Mouse (Mus musculus) forebrain, embryonic 14.5 days (tissue): ENCODE results near the gene Rgs6. TPM values are rescaled to one million over a fixed set of nuclear protein-coding genes. Genes with fewer than 3 reads are reported as not detected.

Experiments
- ATAC-seq: fragments of 200-750 bp; cut with Nextera tagmentation; 2 replicates; pipeline ENCODE4 v1.8.0; 2017; ENCODE audit warnings: mild to moderate bottlenecking, moderate library complexity
- DNase-seq: peaks from one replicate; pipeline ENCODE4 v3.0.0-alpha.2; 2015; ENCODE audit warnings: low spot score
- H3K27ac ChIP-seq: fragments of 300-500 bp; sonication (generic); 2 replicates; pipeline ENCODE4 v1.5.1; 2014; ENCODE audit warnings: low read depth, mild to moderate bottlenecking, control low read depth, low read length, moderate library complexity
- H3K27me3 ChIP-seq: fragments of 300-500 bp; sonication (generic); replicated peaks from 2 replicates; pipeline ENCODE4 v1.6.1; 2014; ENCODE audit warnings: low read length, control low read depth, mixed read lengths; ENCODE audit not compliant: control insufficient read depth, insufficient read depth
- H3K36me3 ChIP-seq: fragments of 300-500 bp; sonication (generic); 2 replicates; pipeline ENCODE4 v1.6.1; 2014; ENCODE audit warnings: low read length, control low read depth; ENCODE audit not compliant: control insufficient read depth, insufficient read depth
- H3K4me1 ChIP-seq: fragments of 300-500 bp; sonication (generic); 2 replicates; pipeline ENCODE4 v1.6.1; 2014; ENCODE audit warnings: antibody characterized with exemption, low read length, control low read depth; ENCODE audit not compliant: control insufficient read depth, insufficient read depth
- H3K4me2 ChIP-seq: fragments of 300-500 bp; sonication (generic); 2 replicates; pipeline ENCODE4 v1.6.1; 2014; ENCODE audit warnings: mild to moderate bottlenecking, control low read depth, low read length
- H3K4me3 ChIP-seq: fragments of 300-500 bp; sonication (generic); 2 replicates; pipeline ENCODE4 v1.5.1; 2014; ENCODE audit warnings: low read depth, low read length, control low read depth
- H3K9ac ChIP-seq: fragments of 300-500 bp; sonication (generic); 2 replicates; pipeline ENCODE4 v1.6.1; 2014; ENCODE audit warnings: mild to moderate bottlenecking, low read length, control low read depth, moderate library complexity
- H3K9me3 ChIP-seq: fragments of 300-500 bp; sonication (generic); replicated peaks from 2 replicates; pipeline ENCODE4 v1.6.1; 2016; ENCODE audit warnings: low read length, control low read depth, mixed read lengths; ENCODE audit not compliant: control insufficient read depth
- WGBS: fragments of 180-500 bp; shearing (Covaris S2); extraction: QIAGEN DNeasy Blood & Tissue Kit; methylation state at CpG from one replicate; pipeline ENCODE4 v1.1.7; 2014; 5-methylcytosine and 5-hydroxymethylcytosine counted together
- polyA plus RNA-seq: library from polyadenylated mRNA; unstranded; fragments of >200 nt; fragmentation: Nextera tagmentation; extraction: Ambion mirVana; gene quantifications from 2 replicates; pipeline ENCODE4 v1.2.1, GENCODE M21; 2014

The Rgs6 gene
- polyA plus RNA-seq, 1 experiment from 2014 or later: 5.0 TPM

GRCm38 (mm10) chr12:83178770-83179169, 590.7 kb downstream of the Rgs6 start:
- Histone ChIP-seq H3K4me2 (no peak overlapping the region), H3K9ac (no peak overlapping the region), H3K27ac (no peak overlapping the region), H3K4me1 (no peaks in the 10 kb centered on the region), H3K9me3 (no peaks in the 10 kb centered on the region), H3K36me3 (no peaks in the 10 kb centered on the region), H3K4me3 (no peak overlapping the region), H3K27me3 (no peaks in the 10 kb centered on the region)
- no peak for ATAC-seq
- DNase-seq: no peak
- 83% methylated on average over 2 of the region's 2 CpGs for WGBS

GRCm38 (mm10) chr12:83179860-83180259, 591.8 kb downstream of the Rgs6 start:
- ATAC-seq: no peak
- Histone ChIP-seq H3K27ac (no peak overlapping the region), H3K36me3 (no peaks in the 10 kb centered on the region), H3K27me3 (no peaks in the 10 kb centered on the region), H3K4me3 (no peak overlapping the region), H3K4me1 (no peaks in the 10 kb centered on the region), H3K4me2 (no peak overlapping the region), H3K9ac (no peak overlapping the region), H3K9me3 (no peaks in the 10 kb centered on the region)
- DNase-seq: no peak
- 50% methylated on average over 1 of the region's 1 CpGs for WGBS

- Histone ChIP-seq H3K27ac (no peak overlapping the region), H3K4me1 (no peaks in the 10 kb centered on the region), H3K27me3 (no peaks in the 10 kb centered on the region), H3K4me2 (no peak overlapping the region), H3K36me3 (no peaks in the 10 kb centered on the region), H3K9me3 (no peaks in the 10 kb centered on the region), H3K4me3 (no peak overlapping the region), H3K9ac (no peak overlapping the region)
- ATAC-seq (no peak), DNase-seq (no peak)
- WGBS: 75% methylated on average over 6 of the region's 6 CpGs
Observed at GRCm38 (mm10) chr12:83180561-83180960, 592.5 kb downstream of the Rgs6 start.

GRCm38 (mm10) chr12:83201674-83202073, 613.6 kb downstream of the Rgs6 start:
- Histone ChIP-seq H3K4me1 (no peaks in the 10 kb centered on the region), H3K27ac (no peak overlapping the region), H3K36me3 (no peaks in the 10 kb centered on the region), H3K9ac (no peak overlapping the region), H3K27me3 (no peaks in the 10 kb centered on the region), H3K4me3 (no peak overlapping the region), H3K4me2 (no peak overlapping the region), H3K9me3 (no peaks in the 10 kb centered on the region)
- no peak for DNase-seq
- no peak for ATAC-seq
- 32% methylated on average over 3 of the region's 3 CpGs for WGBS

- WGBS: 65% methylated on average over 5 of the region's 5 CpGs
- DNase-seq: no peak
Observed at GRCm38 (mm10) chr12:83204361-83204760, 616.3 kb downstream of the Rgs6 start.

GRCm38 (mm10) chr12:83206866-83207265, 618.8 kb downstream of the Rgs6 start:
- H3K4me1 ChIP-seq: peaks cover 11% of the 10 kb centered on the region
- no peak overlapping the region for H3K9ac ChIP-seq
- H3K9me3 ChIP-seq: no peaks in the 10 kb centered on the region
- no peak for ATAC-seq
- H3K27me3 ChIP-seq: no peaks in the 10 kb centered on the region
- WGBS: 74% methylated on average over 6 of the region's 6 CpGs
- no peak overlapping the region for H3K4me2 ChIP-seq
- H3K27ac ChIP-seq: no peak overlapping the region
- DNase-seq: no peak
- H3K36me3 ChIP-seq: no peaks in the 10 kb centered on the region
- H3K4me3 ChIP-seq: no peak overlapping the region

More at GRCm38 (mm10) chr12:83204361-83204760, 616.3 kb downstream of the Rgs6 start:
- Histone ChIP-seq H3K4me3 (no peak overlapping the region), H3K9me3 (no peaks in the 10 kb centered on the region), H3K27me3 (no peaks in the 10 kb centered on the region), H3K27ac (no peak overlapping the region), H3K9ac (no peak overlapping the region), H3K4me2 (no peak overlapping the region), H3K36me3 (no peaks in the 10 kb centered on the region), H3K4me1 (peaks cover 9% of the 10 kb centered on the region)
- no peak for ATAC-seq

GRCm38 (mm10) chr12:83207481-83207880, 619.4 kb downstream of the Rgs6 start:
- no peak overlapping the region for H3K4me2 ChIP-seq
- H3K4me1 ChIP-seq: peaks cover 11% of the 10 kb centered on the region
- DNase-seq (no peak), ATAC-seq (no peak)
- H3K27me3 ChIP-seq: no peaks in the 10 kb centered on the region
- WGBS: 77% methylated on average over 5 of the region's 5 CpGs
- H3K27ac ChIP-seq: no peak overlapping the region
- no peak overlapping the region for H3K4me3 ChIP-seq
- H3K36me3 ChIP-seq: no peaks in the 10 kb centered on the region
- H3K9me3 ChIP-seq: no peaks in the 10 kb centered on the region
- H3K9ac ChIP-seq: no peak overlapping the region

- H3K9ac ChIP-seq: no peak overlapping the region
- peak; percentile 15; the same call in 1 of the 2 replicates for ATAC-seq
- H3K27me3 ChIP-seq: no peaks in the 10 kb centered on the region
- no peaks in the 10 kb centered on the region for H3K9me3 ChIP-seq
- no peak overlapping the region for H3K4me2 ChIP-seq
- peaks cover 11% of the 10 kb centered on the region for H3K4me1 ChIP-seq
- WGBS: 56% methylated on average over 8 of the region's 8 CpGs
- peak; percentile 58 for DNase-seq
- H3K36me3 ChIP-seq: no peaks in the 10 kb centered on the region
- H3K27ac ChIP-seq: no peak overlapping the region
- no peak overlapping the region for H3K4me3 ChIP-seq
Observed at GRCm38 (mm10) chr12:83208011-83208410, 619.9 kb downstream of the Rgs6 start.

- DNase-seq (no peak), ATAC-seq (no peak)
- Histone ChIP-seq H3K4me3 (no peak overlapping the region), H3K9ac (no peak overlapping the region), H3K27ac (no peak overlapping the region), H3K9me3 (no peaks in the 10 kb centered on the region), H3K27me3 (no peaks in the 10 kb centered on the region), H3K4me2 (no peak overlapping the region), H3K4me1 (peaks cover 11% of the 10 kb centered on the region), H3K36me3 (no peaks in the 10 kb centered on the region)
- 66% methylated on average over 6 of the region's 6 CpGs for WGBS
Observed at GRCm38 (mm10) chr12:83208841-83209240, 620.7 kb downstream of the Rgs6 start.
